Mouse (Mus musculus): ENCODE measurements around the gene Dusp15.

DNA sequence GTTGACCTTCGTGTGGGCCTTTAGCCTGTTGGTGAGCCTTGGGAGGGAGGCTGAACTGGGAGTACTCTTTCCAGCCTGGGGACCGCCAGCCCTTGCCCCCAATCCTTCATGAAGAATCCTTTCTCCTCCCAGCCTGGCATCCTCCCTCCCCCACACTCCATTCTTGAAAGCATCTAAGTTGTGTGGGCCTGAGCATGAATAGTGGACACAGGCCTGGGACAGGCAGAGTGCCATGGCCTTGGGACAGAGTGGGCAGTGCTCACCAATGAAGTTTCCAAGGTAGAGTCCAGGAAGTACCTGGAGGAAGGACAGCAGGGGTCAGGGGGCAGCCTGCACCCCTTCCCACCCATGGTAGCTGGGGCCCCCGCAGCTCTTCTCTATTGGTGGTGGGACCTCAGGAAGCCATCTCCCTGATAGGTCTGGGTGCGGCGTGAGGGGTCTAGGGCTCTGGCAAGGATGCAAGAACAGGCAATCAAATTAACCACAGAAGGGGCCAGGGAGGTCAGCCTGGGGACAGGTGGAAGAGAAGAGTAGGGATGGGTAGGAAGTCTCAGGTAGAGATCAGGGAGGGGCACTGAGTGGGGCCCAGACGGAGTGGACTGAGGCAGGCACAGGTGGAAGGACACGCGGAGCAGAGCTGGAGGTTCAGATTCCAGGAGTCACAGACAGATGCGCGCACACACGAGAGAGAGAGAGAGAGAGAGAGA is 987 bp downstream of the Dusp15 start:
- no peak for TF ChIP-seq CTCF (IDR thresholded peaks at IDR 0.05; ENCODE audit: low read depth, low read length)
- no peak for TF ChIP-seq EP300 (IDR thresholded peaks at IDR 0.05; ENCODE audit: insufficient read depth, low read depth, low read length)
- TF ChIP-seq POLR2A (IDR thresholded peaks at IDR 0.05; ENCODE audit: insufficient read depth, low read length), result no peak

All from ES-Bruce4 (cell line).